Mouse (Mus musculus): ENCODE data around the gene Aox2.

DNA sequence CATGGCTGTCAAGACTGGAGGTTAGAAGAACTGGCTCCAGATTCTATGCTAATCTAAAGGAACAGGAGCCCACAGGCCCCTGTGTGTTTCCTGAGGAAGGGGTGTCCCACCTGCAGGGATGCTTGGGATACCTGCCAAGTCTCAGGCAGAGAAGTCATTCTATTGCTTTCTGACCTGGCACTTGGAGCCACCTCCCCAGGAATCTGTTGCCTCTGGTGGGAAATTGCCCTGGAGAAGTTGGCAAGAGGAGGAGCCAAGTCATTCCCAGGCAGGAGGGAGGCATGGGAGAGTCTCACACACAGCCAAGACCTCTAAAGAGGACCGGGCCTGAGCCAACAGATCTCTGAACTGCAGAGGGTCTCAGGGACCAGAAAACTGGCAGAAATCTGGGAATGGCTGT is 61.8 kb downstream of the Aox2 start:
- TF ChIP-seq POLR2A (IDR thresholded peaks at IDR 0.05; ENCODE audit: low read depth, low read length) (no peak), CTCF (IDR thresholded peaks at IDR 0.05; ENCODE audit: extremely low read depth, insufficient read depth, insufficient read length, insufficient replicate concordance) (no peak)
